Mouse (Mus musculus) Muller cell, postnatal 12 days (primary cell): Measurements from ENCODE around the gene Mfsd13b.
"Not testable (repeated sequence)": the region's sequence is repeated elsewhere in the genome, so short reads cannot be mapped to it uniquely, and the experiment has no call there.

Source experiments
- DNase-seq: peaks from one replicate; pipeline ENCODE4 v3.0.0-alpha.2; 2015; ENCODE audit errors: inconsistent ontology term

The Mfsd13b gene

GRCm38 (mm10) chr7:120982200-120982841 is at the start of gene Mfsd13b, which contains the start of gene Cdr2:
Mfsd13b (plus strand) TSS chr7:120982509.
Cdr2 (minus strand) TSS chr7:120982312.
- DNase-seq = peak; percentile 96

- no peak for DNase-seq
These were observed 49.2 kb upstream of the Mfsd13b start for GRCm38 (mm10) chr7:120933110-120933509.

GRCm38 (mm10) chr7:120933680-120934195 is 48.6 kb upstream of the Mfsd13b start:
- DNase-seq = no peak

- DNase-seq = peak; percentile 51
These were observed 47.6 kb upstream of the Mfsd13b start for GRCm38 (mm10) chr7:120934716-120935115.

- DNase-seq = no peak
These were observed 45.8 kb upstream of the Mfsd13b start for GRCm38 (mm10) chr7:120936522-120936921.

GRCm38 (mm10) chr7:120938206-120938605 is 44.1 kb upstream of the Mfsd13b start:
- DNase-seq = no peak

GRCm38 (mm10) chr7:120940343-120940742 is 42.0 kb upstream of the Mfsd13b start:
- no peak for DNase-seq

GRCm38 (mm10) chr7:120941214-120941613 is 41.1 kb upstream of the Mfsd13b start:
- no peak for DNase-seq

GRCm38 (mm10) chr7:120942506-120942905 is 39.8 kb upstream of the Mfsd13b start:
- DNase-seq = no peak

- peak; percentile 20 for DNase-seq
These were observed 38.3 kb upstream of the Mfsd13b start for GRCm38 (mm10) chr7:120943936-120944509.

GRCm38 (mm10) chr7:120953591-120953990 is 28.7 kb upstream of the Mfsd13b start:
- not testable (repeated sequence) for DNase-seq

GRCm38 (mm10) chr7:120960116-120960515 is 22.2 kb upstream of the Mfsd13b start:
- DNase-seq = no peak

GRCm38 (mm10) chr7:120960601-120961000 is 21.7 kb upstream of the Mfsd13b start:
- no peak for DNase-seq

- DNase-seq = no peak
These were observed 20.4 kb upstream of the Mfsd13b start for GRCm38 (mm10) chr7:120961893-120962292.

GRCm38 (mm10) chr7:120963126-120963525 is 19.2 kb upstream of the Mfsd13b start:
- DNase-seq = no peak

- no peak for DNase-seq
These were observed 13.1 kb upstream of the Mfsd13b start for GRCm38 (mm10) chr7:120969221-120969620.

GRCm38 (mm10) chr7:120970112-120970511 is 12.2 kb upstream of the Mfsd13b start:
- DNase-seq = no peak

GRCm38 (mm10) chr7:120972471-120972870 is 9.8 kb upstream of the Mfsd13b start:
- DNase-seq = not testable (repeated sequence)

- DNase-seq = no peak
These were observed 8.3 kb upstream of the Mfsd13b start for GRCm38 (mm10) chr7:120974001-120974400.

- peak; percentile 25 for DNase-seq
These were observed 5.2 kb upstream of the Mfsd13b start for GRCm38 (mm10) chr7:120977063-120977462.

- DNase-seq = no peak
These were observed 2.3 kb upstream of the Mfsd13b start for GRCm38 (mm10) chr7:120980041-120980440.

GRCm38 (mm10) chr7:120980931-120981924 is 1.1 kb upstream of the Mfsd13b start:
- DNase-seq = peak; percentile 58
